Mouse (Mus musculus) olfactory bulb, adult 2 months (tissue): Measurements from ENCODE around the gene 3830417A13Rik. TPM values are rescaled to one million over a fixed set of nuclear protein-coding genes. Genes with fewer than 3 reads are reported as not detected.

ENCODE experiments used
- H3K27ac ChIP-seq: fragments of 200-500 bp; 2 replicates; pipeline ENCODE4 v1.5.1; 2012; ENCODE audit warnings: low read depth, low read length; ENCODE audit not compliant: insufficient read depth
- H3K4me1 ChIP-seq: fragments of 200-500 bp; 2 replicates; pipeline ENCODE4 v1.6.1; 2012; ENCODE audit warnings: low read length; ENCODE audit not compliant: control insufficient read depth, insufficient read depth
- H3K4me3 ChIP-seq: fragments of 200-500 bp; 2 replicates; pipeline ENCODE4 v1.5.1; 2012; ENCODE audit warnings: mild to moderate bottlenecking, low read depth, low read length, moderate library complexity; ENCODE audit not compliant: insufficient read depth
- CTCF ChIP-seq: fragments of 200-500 bp; IDR thresholded peaks from 2 replicates; pipeline ENCODE4 v1.5.1; 2012; ENCODE audit warnings: low read depth, mild to moderate bottlenecking, low read length, moderate library complexity; ENCODE audit not compliant: insufficient read depth
- POLR2A ChIP-seq: fragments of 200-500 bp; IDR thresholded peaks from 2 replicates; pipeline ENCODE4 v1.6.1; 2012; ENCODE audit warnings: mild to moderate bottlenecking, low read depth, low read length, moderate library complexity; ENCODE audit not compliant: insufficient read depth
- WGBS: fragments of 180-500 bp; shearing (Covaris S2); methylation state at CpG from one replicate; pipeline ENCODE4 v1.1.7; 2018; 5-methylcytosine and 5-hydroxymethylcytosine counted together
- polyA plus RNA-seq: library from polyadenylated mRNA; stranded (reverse); fragments of >200 nt; gene quantifications from 2 replicates; pipeline ENCODE4 v1.2.4, GENCODE M21; 2012; ENCODE audit warnings: low replicate concordance; ENCODE audit not compliant: missing spikeins, insufficient read depth, insufficient read length

3830417A13Rik gene
- polyA plus RNA-seq, result not detected in 2 replicates

- Histone ChIP-seq H3K4me3 (no peak within 1 kb of the TSS), H3K27ac (no peak within 1 kb of the TSS), H3K4me1 (no peaks in the 10 kb centered on the region)
- 89% methylated on average over 11 of the region's 11 CpGs for WGBS
- no peak for TF ChIP-seq POLR2A
- no peak for TF ChIP-seq CTCF
These were observed at the start of gene 3830417A13Rik for GRCm38 (mm10) chrX:64173248-64173647. 3830417A13Rik (plus strand) TSS chrX:64173548.

GRCm38 (mm10) chrX:64152098-64152497 is 21.2 kb upstream of the 3830417A13Rik start, which contains the start of gene Gm6760:
Gm6760 (minus strand) TSS chrX:64152198.
- H3K4me3 ChIP-seq, result no peak within 1 kb of the TSS
- no peak within 1 kb of the TSS for H3K27ac ChIP-seq
- WGBS, result 85% methylated on average over 2 of the region's 2 CpGs
- TF ChIP-seq CTCF, result no peak
- no peak for TF ChIP-seq POLR2A
- H3K4me1 ChIP-seq, result no peaks in the 10 kb centered on the region

GRCm38 (mm10) chrX:64181246-64181645 is 7.9 kb downstream of the 3830417A13Rik start:
- no peaks in the 10 kb centered on the region for H3K4me1 ChIP-seq
- no peak overlapping the region for H3K27ac ChIP-seq
- no peak for TF ChIP-seq CTCF
- TF ChIP-seq POLR2A, result no peak
- no peak overlapping the region for H3K4me3 ChIP-seq

Other genes with a start within 250 kb of the 3830417A13Rik start
- not detected in 2 replicates for gene Gm6760, start 21.4 kb upstream of the 3830417A13Rik start, polyA plus RNA-seq
- gene Slitrk4, start 103.4 kb downstream of the 3830417A13Rik start, polyA plus RNA-seq, result not detected in 2 replicates